Mouse (Mus musculus) spleen, adult 10 weeks (tissue): ENCODE results near the gene Nub1. TPM values are rescaled to one million over a fixed set of nuclear protein-coding genes. Genes with fewer than 3 reads are reported as not detected.

Source experiments
- polyA plus RNA-seq: library from polyadenylated mRNA; stranded (reverse); fragments of 350-450 nt; fragmentation: Illumina TruSeq; extraction: RNeasy Lipid Tissue Mini Kit (QIAGEN cat#74804); gene quantifications from one replicate; pipeline ENCODE4 v1.2.3, GENCODE M21; 2015; ENCODE audit warnings: low replicate concordance; ENCODE audit not compliant: insufficient read depth

The Nub1 gene
- 60.5 TPM for polyA plus RNA-seq

GRCm38 (mm10) chr5:24685366-24686093 lies at the start of gene Nub1:
TSS of gene Nub1 (plus strand) at chr5:24685532.

GRCm38 (mm10) chr5:24730488-24730871 lies 45.1 kb downstream of the Nub1 start, which contains the start of gene Wdr86:
TSS of gene Wdr86 (minus strand) at chr5:24730727.

GRCm38 (mm10) chr5:24757816-24758215 lies 72.5 kb downstream of the Nub1 start, which contains the start of gene Crygn:
TSS of gene Crygn (minus strand) at chr5:24758008.

Other genes starting within 250 kb of the Nub1 start
- gene Fastk, start 240.2 kb upstream of the Nub1 start, polyA plus RNA-seq: 28.1 TPM
- gene Tmub1, start 237.7 kb upstream of the Nub1 start, polyA plus RNA-seq: 4.7 TPM
- gene Agap3, start 233.4 kb upstream of the Nub1 start, polyA plus RNA-seq: 12.0 TPM
- gene Gbx1, start 158.3 kb upstream of the Nub1 start, polyA plus RNA-seq: not detected
- gene Asb10, start 144.6 kb upstream of the Nub1 start, polyA plus RNA-seq: not detected
- gene 4931409K22Rik, start 128.7 kb upstream of the Nub1 start, polyA plus RNA-seq: not detected
- 36.5 TPM for gene Abcf2, start 108.1 kb upstream of the Nub1 start, polyA plus RNA-seq
- gene Chpf2, start 98.8 kb upstream of the Nub1 start, polyA plus RNA-seq: 9.1 TPM
- gene Smarcd3, start 61.1 kb upstream of the Nub1 start, polyA plus RNA-seq: 2.1 TPM
- gene Wdr86, start 45.2 kb downstream of the Nub1 start, polyA plus RNA-seq: 3.1 TPM
- not detected for gene Crygn, start 72.5 kb downstream of the Nub1 start, polyA plus RNA-seq
- gene Rheb, start 157.1 kb downstream of the Nub1 start, polyA plus RNA-seq: 104 TPM